Mouse (Mus musculus) cerebellum, adult 9-10 months (tissue): ENCODE results near the gene Eef2.
"Not testable (repeated sequence)": the region's sequence is repeated elsewhere in the genome, so short reads cannot be mapped to it uniquely, and the experiment has no call there.

ENCODE experiments used
- DNase-seq: peaks from one replicate; pipeline ENCODE4 v3.0.0; 2022

Gene Eef2

GRCm38 (mm10) chr10:81201807-81202758 is 25.7 kb downstream of the Eef2 start, which contains the start of gene Nmrk2:
TSS of gene Nmrk2 (minus strand) at chr10:81202051.
- DNase-seq: no peak

- no peak for DNase-seq
These were observed 26.7 kb downstream of the Eef2 start for GRCm38 (mm10) chr10:81202978-81203720.

- DNase-seq: no peak
These were observed 27.7 kb downstream of the Eef2 start for GRCm38 (mm10) chr10:81204137-81204536.

- no peak for DNase-seq
These were observed 33.7 kb downstream of the Eef2 start for GRCm38 (mm10) chr10:81210154-81210553.

GRCm38 (mm10) chr10:81216260-81216659 is 39.8 kb downstream of the Eef2 start:
- DNase-seq: no peak

GRCm38 (mm10) chr10:81216810-81217209 is 40.4 kb downstream of the Eef2 start:
- DNase-seq: no peak

GRCm38 (mm10) chr10:81217267-81217666 is 40.8 kb downstream of the Eef2 start:
- DNase-seq: not testable (repeated sequence)

- peak; percentile 81 for DNase-seq
These were observed 41.5 kb downstream of the Eef2 start for GRCm38 (mm10) chr10:81217964-81218363.

GRCm38 (mm10) chr10:81221402-81222015 is 45.1 kb downstream of the Eef2 start:
- no peak for DNase-seq

GRCm38 (mm10) chr10:81223731-81224130 is 47.3 kb downstream of the Eef2 start:
- not testable (repeated sequence) for DNase-seq

- DNase-seq: peak; percentile 68
These were observed 53.5 kb downstream of the Eef2 start for GRCm38 (mm10) chr10:81229735-81230437.

- peak; percentile 89 for DNase-seq
These were observed 54.3 kb downstream of the Eef2 start, which contains the start of gene Atcay for GRCm38 (mm10) chr10:81230438-81231332. TSS of gene Atcay (minus strand) at chr10:81230833.

GRCm38 (mm10) chr10:81231436-81231835 is 55.0 kb downstream of the Eef2 start:
- DNase-seq: no peak
